Mouse (Mus musculus): Measurements from ENCODE around the gene Exoc6. TPM values are rescaled to one million over a fixed set of nuclear protein-coding genes. Genes with fewer than 3 reads are reported as not detected.

Exoc6 gene
- polyA plus RNA-seq, 2 experiments, result 5.3 to 8.8 TPM

DNA sequence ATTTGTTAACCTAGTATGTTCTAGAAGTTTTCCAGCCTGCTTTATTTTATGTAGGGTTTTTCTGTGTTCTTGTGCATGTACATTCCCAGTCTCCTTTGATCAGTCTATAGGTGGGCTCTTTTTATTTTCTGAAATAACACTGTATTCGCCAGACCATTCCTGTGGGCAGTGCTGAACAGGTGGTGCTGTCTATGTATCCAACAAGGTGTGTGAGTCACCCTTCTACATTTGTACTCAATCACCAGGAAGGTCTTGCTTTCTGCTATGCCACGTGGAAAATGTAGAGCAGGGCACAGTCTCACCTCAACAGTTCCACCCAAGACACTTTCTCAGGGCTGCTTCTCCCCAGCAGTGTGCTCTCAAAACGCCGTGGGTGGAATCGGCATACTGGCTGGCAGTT, 118.4 kb downstream of the Exoc6 start:
- WGBS, result 89% methylated on average over 5 of the region's 5 CpGs
- H3K27me3 ChIP-seq (ENCODE audit: control insufficient read depth, insufficient read depth, low read length), result no peaks in the 10 kb centered on the region
- no peak for TF ChIP-seq POLR2A (IDR thresholded peaks at IDR 0.05; ENCODE audit: borderline replicate concordance, extremely low read depth, insufficient read depth, insufficient read length)
- H3K4me2 ChIP-seq (replicated peaks; ENCODE audit: low read depth, low read length, severe bottlenecking), result no peak overlapping the region
- H3K4me3 ChIP-seq (replicated peaks; ENCODE audit: low read length), result no peak overlapping the region
- ATAC-seq (ENCODE audit: low FRiP score, low read depth) (no peak), DNase-seq (ENCODE audit: low spot score) (no peak)
- H3K9me3 ChIP-seq (ENCODE audit: control insufficient read depth, low read length), result no peaks in the 10 kb centered on the region
- no peaks in the 10 kb centered on the region for H3K36me3 ChIP-seq (ENCODE audit: control insufficient read depth, insufficient read depth, low read length)
- H3K9ac ChIP-seq (ENCODE audit: low read depth, low read length, severe bottlenecking), result no peak overlapping the region
- H3K27ac ChIP-seq (replicated peaks; ENCODE audit: low read depth, low read length), result no peak overlapping the region
- H3K4me1 ChIP-seq (ENCODE audit: control insufficient read depth, insufficient read depth, low read length), result no peaks in the 10 kb centered on the region

DNA sequence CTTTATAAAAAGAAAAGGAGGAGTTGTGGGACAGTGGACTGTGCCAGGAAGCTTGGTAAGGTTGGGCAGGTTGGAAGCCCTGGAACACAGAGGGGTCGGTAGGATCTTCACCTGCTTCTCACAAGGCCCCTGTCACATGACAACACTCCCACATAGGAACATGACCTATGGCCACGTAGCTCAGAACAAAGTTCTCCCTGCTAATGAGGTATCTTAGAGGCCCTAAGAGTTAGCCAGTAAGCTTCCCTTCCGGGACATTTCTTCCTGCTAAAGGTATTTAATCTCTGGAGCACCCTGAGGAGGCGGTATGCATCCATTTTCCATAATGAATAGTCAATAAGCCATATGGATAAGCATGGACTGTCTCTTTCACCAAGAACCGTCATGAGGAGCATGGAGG, 119.3 kb downstream of the Exoc6 start:
- no peak for TF ChIP-seq POLR2A (IDR thresholded peaks at IDR 0.05; ENCODE audit: borderline replicate concordance, extremely low read depth, insufficient read depth, insufficient read length)
- H3K27ac ChIP-seq (replicated peaks; ENCODE audit: low read depth, low read length), result no peak overlapping the region
- no peaks in the 10 kb centered on the region for H3K4me1 ChIP-seq (ENCODE audit: control insufficient read depth, insufficient read depth, low read length)
- DNase-seq (ENCODE audit: low spot score) (no peak), ATAC-seq (ENCODE audit: low FRiP score, low read depth) (no peak)
- H3K9ac ChIP-seq (ENCODE audit: low read depth, low read length, severe bottlenecking), result no peak overlapping the region
- H3K4me2 ChIP-seq (replicated peaks; ENCODE audit: low read depth, low read length, severe bottlenecking), result no peak overlapping the region
- no peaks in the 10 kb centered on the region for H3K27me3 ChIP-seq (ENCODE audit: control insufficient read depth, insufficient read depth, low read length)
- 79% methylated on average over 5 of the region's 5 CpGs for WGBS
- H3K9me3 ChIP-seq (ENCODE audit: control insufficient read depth, low read length), result no peaks in the 10 kb centered on the region
- no peak overlapping the region for H3K4me3 ChIP-seq (replicated peaks; ENCODE audit: low read length)
- H3K36me3 ChIP-seq (ENCODE audit: control insufficient read depth, insufficient read depth, low read length), result no peaks in the 10 kb centered on the region

DNA sequence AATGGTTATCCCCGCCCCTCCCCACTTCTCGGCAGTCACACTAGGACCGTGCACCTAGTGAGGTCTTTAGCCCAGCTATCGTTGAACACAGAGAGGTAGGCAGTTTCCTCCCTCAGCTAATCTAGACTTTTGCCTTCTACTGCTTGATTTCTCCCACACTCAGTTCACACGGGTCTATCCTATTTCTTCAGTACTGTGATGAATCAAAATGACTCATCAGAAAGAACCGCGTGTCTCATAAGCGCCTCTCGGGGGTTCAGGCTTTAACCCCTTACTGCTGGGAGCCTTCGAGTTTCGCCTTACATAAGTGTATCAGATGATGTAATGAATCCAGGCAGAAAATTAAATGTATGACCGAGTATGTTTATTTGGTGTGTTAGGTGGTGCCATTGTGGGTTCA, 123.2 kb downstream of the Exoc6 start:
- Histone ChIP-seq H3K36me3 (ENCODE audit: control insufficient read depth, insufficient read depth, low read length) (no peaks in the 10 kb centered on the region), H3K4me3 (replicated peaks; ENCODE audit: low read length) (no peak overlapping the region), H3K9me3 (ENCODE audit: control insufficient read depth, low read length) (no peaks in the 10 kb centered on the region), H3K4me2 (replicated peaks; ENCODE audit: low read depth, low read length, severe bottlenecking) (no peak overlapping the region), H3K9ac (ENCODE audit: low read depth, low read length, severe bottlenecking) (no peak overlapping the region), H3K27ac (replicated peaks; ENCODE audit: low read depth, low read length) (no peak overlapping the region), H3K27me3 (ENCODE audit: control insufficient read depth, insufficient read depth, low read length) (no peaks in the 10 kb centered on the region), H3K4me1 (ENCODE audit: control insufficient read depth, insufficient read depth, low read length) (no peaks in the 10 kb centered on the region)
- 65% methylated on average over 12 of the region's 12 CpGs for WGBS
- ATAC-seq (ENCODE audit: low FRiP score, low read depth), result no peak
- DNase-seq (ENCODE audit: low spot score), result no peak
- TF ChIP-seq POLR2A (IDR thresholded peaks at IDR 0.05; ENCODE audit: borderline replicate concordance, extremely low read depth, insufficient read depth, insufficient read length), result no peak

GRCm38 (mm10) chr19:37685281-37685680, 135.1 kb downstream of the Exoc6 start, which contains the start of gene Cyp26c1:
Gene Cyp26c1, plus strand, starts transcription at chr19:37685581.
- Histone ChIP-seq H3K9me3 (ENCODE audit: control insufficient read depth, low read length) (no peaks in the 10 kb centered on the region), H3K27me3 (ENCODE audit: control insufficient read depth, insufficient read depth, low read length) (peaks cover 91% of the 10 kb centered on the region)
- WGBS, result 2% methylated on average over 6 of the region's 6 CpGs

GRCm38 (mm10) chr19:37686347-37686746, 136.1 kb downstream of the Exoc6 start:
- no peak for ATAC-seq (ENCODE audit: low FRiP score, low read depth)
- WGBS, result 5% methylated on average over 23 of the region's 23 CpGs
- Histone ChIP-seq H3K4me2 (replicated peaks; ENCODE audit: low read depth, low read length, severe bottlenecking) (no peak overlapping the region; the same call in 1 of the 2 replicates), H3K27ac (replicated peaks; ENCODE audit: low read depth, low read length) (no peak overlapping the region), H3K9ac (ENCODE audit: low read depth, low read length, severe bottlenecking) (no peak overlapping the region), H3K4me1 (ENCODE audit: control insufficient read depth, insufficient read depth, low read length) (peaks cover 8% of the 10 kb centered on the region; the same call in 1 of the 2 replicates), H3K9me3 (ENCODE audit: control insufficient read depth, low read length) (no peaks in the 10 kb centered on the region), H3K36me3 (ENCODE audit: control insufficient read depth, insufficient read depth, low read length) (no peaks in the 10 kb centered on the region), H3K4me3 (replicated peaks; ENCODE audit: low read length) (no peak overlapping the region), H3K27me3 (ENCODE audit: control insufficient read depth, insufficient read depth, low read length) (peaks cover 94% of the 10 kb centered on the region)
- no peak for DNase-seq (ENCODE audit: low spot score)
- no peak for TF ChIP-seq POLR2A (IDR thresholded peaks at IDR 0.05; ENCODE audit: borderline replicate concordance, extremely low read depth, insufficient read depth, insufficient read length)

More at GRCm38 (mm10) chr19:37685281-37685680, 135.1 kb downstream of the Exoc6 start, which contains the start of gene Cyp26c1:
- H3K27ac ChIP-seq (replicated peaks; ENCODE audit: low read depth, low read length), result no peak within 1 kb of the TSS
- no peaks in the 10 kb centered on the region for H3K36me3 ChIP-seq (ENCODE audit: control insufficient read depth, insufficient read depth, low read length)
- ATAC-seq (ENCODE audit: low FRiP score, low read depth) (no peak), DNase-seq (ENCODE audit: low spot score) (no peak)
- no peak for TF ChIP-seq POLR2A (IDR thresholded peaks at IDR 0.05; ENCODE audit: borderline replicate concordance, extremely low read depth, insufficient read depth, insufficient read length)
- no peak within 1 kb of the TSS; the same call in 1 of the 2 replicates for H3K4me2 ChIP-seq (replicated peaks; ENCODE audit: low read depth, low read length, severe bottlenecking)
- H3K4me1 ChIP-seq (ENCODE audit: control insufficient read depth, insufficient read depth, low read length), result peaks cover 5% of the 10 kb centered on the region; the same call in 1 of the 2 replicates
- no peak within 1 kb of the TSS for H3K9ac ChIP-seq (ENCODE audit: low read depth, low read length, severe bottlenecking)
- H3K4me3 ChIP-seq (replicated peaks; ENCODE audit: low read length), result no peak within 1 kb of the TSS

All from limb, embryonic 14.5 days (tissue).